8 mouse cellular contexts compared by ENCODE assay signal in genomic region chr2:26627921-26628739, GRCm38 (mm10). TPM values are rescaled to one million over a fixed set of nuclear protein-coding genes. Genes with fewer than 3 reads are reported as not detected.
DNase-seq lines count a peak whose midpoint lies in the region; ATAC-seq lines count a peak whose summit lies in the region.

Gene Fam69b, plus strand, starts transcription at chr2:26628457.

- peak; percentile 60 for ATAC-seq in intestine, embryonic 14.5 days (replicated peaks; ENCODE audit: low FRiP score, low TSS enrichment, low read depth)
- peak; percentile 77 for ATAC-seq in megakaryocyte, adult 5-6 weeks (ENCODE audit: poor library complexity, severe bottlenecking)
- no peak for ATAC-seq in megakaryocyte-erythroid progenitor cell, adult 5-6 weeks (replicated peaks; ENCODE audit: low FRiP score, low TSS enrichment, poor library complexity, severe bottlenecking)

- peak within 1 kb of the TSS; percentile 69 for H3K4me3 ChIP-seq in intestine, embryonic 14.5 days (ENCODE audit: low read depth, low read length)

- H3K4me2 ChIP-seq in intestine, embryonic 14.5 days (ENCODE audit: low read length) = peak within 1 kb of the TSS; percentile 98

- WGBS in intestine, embryonic 14.5 days = under 1% methylated on average over 69 of the region's 70 CpGs

- no peaks in the 10 kb centered on the region for H3K9me3 ChIP-seq in intestine, embryonic 14.5 days (ENCODE audit: control insufficient read depth, low read length)

- peak within 1 kb of the TSS; percentile 91 for H3K9ac ChIP-seq in intestine, embryonic 14.5 days (ENCODE audit: low read length)

- no peaks in the 10 kb centered on the region for H3K27me3 ChIP-seq in intestine, embryonic 14.5 days (replicated peaks; ENCODE audit: control insufficient read depth, insufficient read depth, low read length)

- peaks cover 21% of the 10 kb centered on the region for H3K4me1 ChIP-seq in intestine, embryonic 14.5 days (replicated peaks; ENCODE audit: control insufficient read depth, insufficient read depth, low read length)

- no peaks in the 10 kb centered on the region for H3K36me3 ChIP-seq in intestine, embryonic 14.5 days (ENCODE audit: control insufficient read depth, insufficient read depth, low read length)

- DNase-seq in adrenal gland, postnatal 10 days = peak; percentile 82
- DNase-seq in embryo, embryonic 10.5 days (ENCODE audit: low spot score) = peak; percentile 91
- DNase-seq in gastrocnemius, postnatal 4 days (ENCODE audit: low spot score in 2 of 2) = peak; percentile 47 to 72
- peak; percentile 84 for DNase-seq in intestine, embryonic 14.5 days (ENCODE audit: low spot score)
- peak; percentile 62 to 87 for DNase-seq in left cerebral cortex, adult 9 months (ENCODE audit: low spot score in 2 of 2)
- DNase-seq in right cerebral cortex, postnatal 14 days = peak; percentile 91

- H3K27ac ChIP-seq in intestine, embryonic 14.5 days (ENCODE audit: low read depth) = peak within 1 kb of the TSS; percentile 67

RNA-seq across cellular contexts. Expression of gene Fam69b, which starts in this region (rescaled TPM):
- 10 to 100 TPM in 1 of 2 experiments, 1 to 10 TPM in 1; 9.1 to 17.1 TPM for total RNA-seq in adrenal gland, postnatal 10 days (2021)
- 1 to 10 TPM; 2.6 to 4.0 TPM for total RNA-seq in gastrocnemius, postnatal 4 days (2021)
- 39.7 and 41.3 TPM in 2 replicates for polyA plus RNA-seq in intestine, embryonic 14.5 days (2014; fragmentation: Nextera tagmentation; extraction: Ambion mirVana)
- total RNA-seq in megakaryocyte, adult 5-6 weeks (2015) = 0.33 TPM in 1 of 2 replicates, not detected in the other
- 0.11 and 0.33 TPM in 2 replicates for total RNA-seq in megakaryocyte, adult 5-6 weeks (2017)
- 5.7 and 7.7 TPM in 2 replicates for total RNA-seq in megakaryocyte-erythroid progenitor cell, adult 5-6 weeks (2014; fragmentation: Nextera tagmentation)
- 6.8 and 8.0 TPM in 2 replicates for total RNA-seq in megakaryocyte-erythroid progenitor cell, adult 5-6 weeks (2017)

Comparison
In these comparisons a context has a peak if more than half of its experiments do, and no peak if none do; other contexts are left out.
1. Peak in ATAC-seq in megakaryocyte, adult 5-6 weeks; RNA of the gene not detected or under 1 TPM.